Mouse (Mus musculus) CH12.LX (cell line): ENCODE data around the gene Glo1. TPM values are rescaled to one million over a fixed set of nuclear protein-coding genes. Genes with fewer than 3 reads are reported as not detected.

Experiments used
- DNase-seq: peaks from one replicate; pipeline ENCODE4 v3.0.0-alpha.2; 2013; ENCODE audit errors: extremely low read depth
- H3K27ac ChIP-seq: 2 replicates; pipeline ENCODE4 v1.5.1; 2012; ENCODE audit warnings: low read depth, mild to moderate bottlenecking, control low read depth, moderate library complexity; ENCODE audit not compliant: insufficient read depth
- H3K27me3 ChIP-seq: replicated peaks from 2 replicates; pipeline ENCODE3; 2012; ENCODE audit warnings: inconsistent platforms
- H3K36me3 ChIP-seq, 2 experiments: replicated peaks in 1 of 2; 2 replicates each; pipeline versions ENCODE3 to v1.6.1; 2012; ENCODE audit warnings: inconsistent platforms in 1 of 2, low read length in 1 of 2, mild to moderate bottlenecking in 1 of 2, mixed read lengths in 1 of 2, moderate library complexity in 1 of 2; ENCODE audit not compliant: control insufficient read depth in 1 of 2, insufficient read depth in 1 of 2
- H3K4me1 ChIP-seq, 2 experiments: 2 replicates each; pipeline ENCODE4 v1.6.1; 2012; ENCODE audit warnings: inconsistent platforms in 1 of 2, moderate library complexity in 1 of 2; ENCODE audit not compliant: insufficient read depth in 2 of 2, control insufficient read depth in 1 of 2
- H3K4me2 ChIP-seq: 2 replicates; pipeline ENCODE4 v1.6.1; 2012; ENCODE audit warnings: low read depth, mild to moderate bottlenecking, control low read depth; ENCODE audit not compliant: poor library complexity, insufficient read depth, severe bottlenecking
- H3K4me3 ChIP-seq, 3 experiments: fragments of 150-350 bp in 1 of 3; sonication (generic) in 1 of 3; replicated peaks in 1 of 3; 2 replicates each; pipeline versions ENCODE3 to v1.5.1; 2011 to 2012; ENCODE audit warnings: low read depth in 2 of 3, low read length in 2 of 3, mild to moderate bottlenecking in 2 of 3, moderate library complexity in 2 of 3, control low read depth in 1 of 3, improper control_type of control experiment in 1 of 3, inconsistent platforms in 1 of 3, mixed read lengths in 1 of 3; ENCODE audit not compliant: poor library complexity in 1 of 3
- H3K79me2 ChIP-seq: replicated peaks from 2 replicates; pipeline ENCODE4 v1.6.1; 2012; ENCODE audit warnings: mild to moderate bottlenecking, moderate library complexity; ENCODE audit not compliant: control insufficient read depth, poor library complexity, insufficient read depth, severe bottlenecking; ENCODE audit errors: extremely low read depth
- H3K9ac ChIP-seq: 2 replicates; pipeline ENCODE4 v1.6.1; 2012; ENCODE audit warnings: low read depth, mild to moderate bottlenecking, control low read depth, moderate library complexity; ENCODE audit not compliant: insufficient read depth
- H3K9me3 ChIP-seq: replicated peaks from 2 replicates; pipeline ENCODE3; 2012; ENCODE audit warnings: low read length, inconsistent platforms, mixed read lengths
- ELF1 ChIP-seq: IDR thresholded peaks from 2 replicates; pipeline ENCODE4 v1.6.1; 2014; ENCODE audit warnings: low read depth, mild to moderate bottlenecking, inconsistent platforms, low read length, improper control_type of control experiment
- JUN ChIP-seq: IDR thresholded peaks from 2 replicates; pipeline ENCODE4 v1.6.1; 2011; ENCODE audit warnings: low read depth, mild to moderate bottlenecking, low read length, improper control_type of control experiment, moderate library complexity; ENCODE audit not compliant: insufficient read depth
- KAT2A ChIP-seq: IDR thresholded peaks from 2 replicates; pipeline ENCODE4 v1.6.1; 2012; ENCODE audit warnings: low read length, improper control_type of control experiment, inconsistent platforms; ENCODE audit not compliant: insufficient replicate concordance
- PAX5 ChIP-seq: IDR thresholded peaks from 2 replicates; pipeline ENCODE4 v1.6.1; 2012; ENCODE audit warnings: low read length, inconsistent platforms, mixed read lengths
- SIN3A ChIP-seq: IDR thresholded peaks from 2 replicates; pipeline ENCODE4 v1.6.1; 2012; ENCODE audit warnings: low read length, improper control_type of control experiment, inconsistent platforms
- TCF12 ChIP-seq: IDR thresholded peaks from 2 replicates; pipeline ENCODE4 v1.6.1; 2014; ENCODE audit warnings: low read depth, mild to moderate bottlenecking, inconsistent platforms, low read length, improper control_type of control experiment
- ZC3H11A ChIP-seq: IDR thresholded peaks from 2 replicates; pipeline ENCODE4 v1.6.1; 2012; ENCODE audit warnings: low read depth, mild to moderate bottlenecking, inconsistent platforms, low read length, improper control_type of control experiment
- dilution Hi-C: fragments of 300-500 bp; cut with MboI; formaldehyde crosslinking; loops from 2 replicates; pipeline ENCODE4 v1.14.3; 2020; ENCODE audit warnings: low sequenced_read_pairs; ENCODE audit not compliant: extremely low pct_unique_long_range_greater_than_20kb, extremely low pct_ligation_motif_present
- in situ Hi-C: fragments of 300-500 bp; cut with MboI; formaldehyde crosslinking; loops from 3 replicates; pipeline ENCODE4 v1.14.3; 2019; ENCODE audit warnings: low sequenced_read_pairs, low pct_ligation_motif_present, low pct_unique_long_range_greater_than_20kb, mixed read lengths
- polyA plus RNA-seq: library from polyadenylated mRNA; unstranded; fragments of >175 nt; gene quantifications from 2 replicates; pipeline ENCODE4 v1.2.1, GENCODE M21; 2012; ENCODE audit warnings: low read depth; ENCODE audit not compliant: insufficient read length
- total RNA-seq, 2 experiments: library from RNA; depleted of rRNA; stranded (reverse); fragments of 300-350 nt in 1 of 2; fragments of >200 nt in 1 of 2; gene quantifications; 2 replicates each; pipeline ENCODE4 v1.2.3; 2012 to 2014

Gene Glo1
- total and polyA plus RNA-seq, 3 experiments: 143 to 283 (median 170) TPM

DNA sequence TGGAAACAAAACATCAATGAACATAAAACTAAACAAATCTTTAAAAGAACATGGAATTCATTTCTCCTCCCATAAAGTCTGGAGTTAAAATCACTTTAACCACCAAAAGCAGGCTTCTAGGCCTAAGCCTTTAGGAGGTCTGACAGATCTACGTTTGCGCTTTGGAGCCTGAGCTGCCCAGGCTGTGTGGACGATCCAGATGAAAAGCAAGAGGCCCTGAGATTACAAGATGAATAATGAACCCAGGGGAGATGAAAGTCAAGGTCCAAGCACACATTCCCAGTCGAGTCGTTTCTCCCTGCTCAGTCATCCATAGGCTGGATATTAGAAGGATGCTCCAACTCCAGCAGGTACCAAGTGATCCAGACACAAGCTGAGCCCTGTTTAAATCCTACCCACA, 90.0 kb downstream of the Glo1 start:
- H3K4me3 ChIP-seq: no peak overlapping the region
- TF ChIP-seq TCF12: no peak
- no peak for TF ChIP-seq ELF1
- no peak for TF ChIP-seq PAX5
- no peak for TF ChIP-seq JUN
- TF ChIP-seq SIN3A: no peak
- no peak for TF ChIP-seq ZC3H11A
- TF ChIP-seq KAT2A: no peak
- peaks cover 0 to 4% of the 10 kb centered on the region in 2 experiments; a peak in 1 of 4 replicates for H3K4me1 ChIP-seq
- H3K27me3 ChIP-seq: no peaks in the 10 kb centered on the region
- DNase-seq: no peak
- in situ Hi-C loops (no loop called here), dilution Hi-C loops (no loop called here)
- no peak overlapping the region for H3K9ac ChIP-seq
- H3K4me2 ChIP-seq: no peak overlapping the region
- no peaks in the 10 kb centered on the region for H3K79me2 ChIP-seq
- no peaks in the 10 kb centered on the region for H3K36me3 ChIP-seq
- no peaks in the 10 kb centered on the region for H3K9me3 ChIP-seq
- H3K27ac ChIP-seq: no peak overlapping the region

Other genes starting within 250 kb of the Glo1 start
- gene Btbd9, start 50.4 kb downstream of the Glo1 start, total RNA-seq (2012; rRNA removed): 16.6 and 19.3 TPM in 2 replicates
- gene Btbd9, start 50.4 kb downstream of the Glo1 start, total RNA-seq (2014; rRNA removed): 18.6 and 25.4 TPM in 2 replicates
- 20.0 and 22.3 TPM in 2 replicates for gene Btbd9, start 50.4 kb downstream of the Glo1 start, polyA plus RNA-seq
- not detected in 2 replicates for gene Dnah8, start 2.5 kb downstream of the Glo1 start, total RNA-seq (2012; rRNA removed)
- gene Dnah8, start 2.5 kb downstream of the Glo1 start, total RNA-seq (2014; rRNA removed): 0.09 and 0.43 TPM in 2 replicates
- gene Dnah8, start 2.5 kb downstream of the Glo1 start, polyA plus RNA-seq: 0.55 and 0.99 TPM in 2 replicates